Mouse (Mus musculus) adipocyte (in vitro differentiated cells): ENCODE data around the gene Snx11.
"Not testable (repeated sequence)": the region's sequence is repeated elsewhere in the genome, so short reads cannot be mapped to it uniquely, and the experiment has no call there.

Experiments used
- DNase-seq: peaks from one replicate; pipeline ENCODE4 v3.0.0-alpha.2; 2016; ENCODE audit warnings: low spot score

Gene Snx11

GRCm38 (mm10) chr11:96776968-96777962, at the start of gene Snx11:
Gene Snx11 (minus strand): TSS chr11:96777559.
- peak; percentile 98 for DNase-seq

- DNase-seq: peak; percentile 83
Measured at GRCm38 (mm10) chr11:96826481-96826880, 49.1 kb upstream of the Snx11 start.

GRCm38 (mm10) chr11:96824783-96825495, 47.6 kb upstream of the Snx11 start:
- peak; percentile 88 for DNase-seq

DNA sequence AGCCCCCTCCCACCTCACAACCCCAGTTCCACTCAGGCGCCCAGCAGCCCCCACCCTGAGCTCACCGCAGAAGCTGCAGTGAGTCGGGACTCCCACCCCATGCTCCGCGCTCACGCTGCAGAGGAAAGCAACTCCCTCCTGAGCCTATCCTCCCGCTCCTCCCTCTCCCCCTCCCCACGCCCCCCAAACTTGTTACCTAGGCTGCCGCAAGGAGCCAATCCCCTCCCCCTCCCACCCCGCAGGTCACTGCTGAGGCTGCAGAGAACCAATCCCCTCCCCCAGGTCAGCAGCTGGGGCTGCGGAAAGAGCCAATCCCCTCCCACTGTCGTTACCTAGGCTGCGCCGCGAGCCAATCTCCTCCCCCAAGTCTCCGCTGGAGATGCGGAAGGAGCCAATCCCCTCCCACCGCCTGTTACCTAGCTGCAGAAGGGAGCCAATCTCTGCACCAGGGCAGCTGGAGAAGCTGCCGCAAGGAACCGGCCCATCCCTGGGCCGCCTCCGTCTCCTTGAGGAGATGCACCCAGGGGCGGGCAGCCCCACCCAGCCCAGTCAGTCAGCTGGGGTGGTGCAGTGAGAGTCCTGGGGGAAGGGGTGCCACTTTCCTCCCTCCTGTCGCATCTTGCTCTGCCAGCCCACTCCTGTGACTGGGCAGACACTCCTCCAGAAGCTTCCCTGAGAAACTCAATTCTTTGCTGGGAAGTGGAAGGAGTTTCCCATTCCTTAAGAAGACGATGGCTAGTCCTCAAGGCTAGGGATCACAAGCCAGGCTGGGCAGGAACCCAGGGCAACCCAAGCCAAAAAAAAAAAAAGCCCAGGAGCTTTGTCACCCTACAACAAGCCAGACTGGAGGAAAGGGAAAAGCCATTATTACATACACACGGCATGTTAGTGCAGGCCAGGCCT, 46.8 kb upstream of the Snx11 start:
- DNase-seq: peak; percentile 91

DNA sequence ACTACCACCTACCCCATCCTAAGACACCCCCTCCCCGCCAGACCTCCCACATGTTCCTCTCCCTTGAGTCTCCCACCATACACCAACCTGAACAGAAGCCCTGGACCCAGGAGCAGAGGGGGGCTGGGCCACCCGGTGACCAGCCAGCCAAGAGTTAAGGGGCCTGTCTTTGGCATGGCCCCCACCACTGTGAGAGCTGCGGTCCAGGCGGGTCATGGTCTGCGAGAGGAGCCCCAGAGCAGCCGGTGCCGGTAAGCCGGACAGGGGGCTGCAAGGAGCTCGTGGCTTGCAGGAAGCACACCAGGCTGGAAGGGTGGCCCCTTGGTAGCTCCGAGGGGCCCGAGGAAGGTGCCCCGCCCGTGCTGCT, 46.1 kb upstream of the Snx11 start:
- DNase-seq: peak; percentile 30

GRCm38 (mm10) chr11:96822675-96823470, 45.5 kb upstream of the Snx11 start:
- DNase-seq: peak; percentile 95

- DNase-seq: no peak
Measured at GRCm38 (mm10) chr11:96821956-96822355, 44.6 kb upstream of the Snx11 start.

DNA sequence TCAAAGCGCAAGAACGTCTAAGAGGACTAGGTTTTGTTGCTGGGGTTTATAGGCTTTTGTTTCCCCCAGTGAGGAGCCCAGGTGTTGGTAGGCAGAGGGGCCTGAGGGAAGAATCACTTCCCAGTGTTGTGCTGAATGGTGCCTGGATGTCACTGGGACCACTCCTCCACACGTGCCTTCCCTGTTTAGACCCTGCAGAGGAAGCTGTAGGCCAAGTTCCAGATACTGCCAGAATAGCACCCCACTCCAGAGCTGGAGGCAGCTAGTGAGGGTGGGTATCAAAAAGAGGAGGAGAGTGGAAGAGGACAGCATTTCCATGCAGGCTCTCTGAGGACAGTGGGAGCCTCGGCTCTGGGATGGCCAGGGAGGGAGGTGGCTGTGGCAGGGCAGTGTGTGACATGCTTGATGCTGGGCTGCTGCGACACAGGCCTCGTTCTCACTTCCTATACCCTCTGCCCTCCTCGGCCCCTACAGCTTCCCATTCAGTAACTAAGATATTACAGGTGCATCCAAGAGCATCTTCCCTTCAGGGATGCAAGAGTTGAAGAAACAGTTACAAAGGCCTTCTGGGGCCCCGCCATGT, 40.9 kb upstream of the Snx11 start:
- no peak for DNase-seq

GRCm38 (mm10) chr11:96816979-96817378, 39.6 kb upstream of the Snx11 start:
- no peak for DNase-seq

GRCm38 (mm10) chr11:96816494-96816893, 39.1 kb upstream of the Snx11 start:
- DNase-seq: no peak

- no peak for DNase-seq
Measured at GRCm38 (mm10) chr11:96815895-96816294, 38.5 kb upstream of the Snx11 start.

GRCm38 (mm10) chr11:96814443-96814842, 37.1 kb upstream of the Snx11 start:
- DNase-seq: no peak

DNA sequence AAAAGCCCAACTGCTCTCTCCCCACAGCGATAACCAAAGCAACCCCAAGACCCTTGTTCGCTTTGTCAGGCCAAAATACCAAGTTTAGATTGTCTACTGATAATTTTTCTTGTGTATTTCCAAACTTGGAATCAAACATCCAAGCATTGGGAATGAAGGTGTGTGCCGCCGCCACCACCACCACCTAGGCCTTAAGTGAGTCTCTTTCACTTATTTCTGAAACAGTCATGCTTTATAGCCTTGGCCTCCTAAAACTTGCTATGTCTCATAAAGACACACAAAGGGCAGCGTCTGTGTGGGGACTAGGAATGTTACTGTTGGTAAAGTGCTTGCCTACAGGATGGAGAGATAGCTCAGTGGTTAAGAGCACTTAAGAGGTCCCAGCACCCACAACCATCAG, 36.6 kb upstream of the Snx11 start:
- DNase-seq: no peak

DNA sequence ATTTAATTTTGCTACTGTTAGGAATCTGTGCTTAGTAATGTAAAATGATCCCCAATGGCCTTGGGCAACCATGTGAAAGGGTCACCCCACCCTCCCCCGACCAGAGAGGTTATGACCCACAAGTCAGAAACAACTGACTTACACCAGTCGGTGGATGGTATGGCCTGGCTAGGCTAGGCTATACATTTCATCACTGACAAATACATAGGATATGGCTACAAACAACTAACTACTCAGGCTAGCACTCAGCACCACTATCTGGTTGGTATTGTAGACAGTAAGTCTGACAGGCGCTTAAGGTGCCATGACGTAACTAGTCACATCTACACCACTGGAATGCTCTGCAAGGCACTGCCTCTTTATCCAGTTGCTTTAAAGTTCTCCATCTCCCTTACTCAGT, 36.1 kb upstream of the Snx11 start:
- DNase-seq: no peak

DNA sequence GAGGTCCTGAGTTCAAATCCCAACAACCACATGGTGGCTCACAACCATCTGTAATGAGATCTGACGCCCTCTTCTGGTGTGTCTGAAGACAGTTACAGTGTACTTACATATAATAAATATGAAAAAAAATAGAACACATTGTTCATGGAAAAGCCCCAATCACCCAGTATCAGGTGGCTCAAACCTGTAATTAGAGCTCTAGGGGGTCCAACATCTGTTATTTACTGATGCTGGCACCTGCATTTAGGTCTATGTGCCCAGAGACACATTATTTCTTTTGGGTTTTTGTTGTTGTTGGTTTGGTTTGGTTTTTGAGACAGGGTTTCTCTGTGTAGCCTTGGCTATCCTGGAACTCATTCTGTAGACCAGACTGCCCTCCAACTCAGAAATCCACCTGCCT, 33.8 kb upstream of the Snx11 start:
- not testable (repeated sequence) for DNase-seq

DNA sequence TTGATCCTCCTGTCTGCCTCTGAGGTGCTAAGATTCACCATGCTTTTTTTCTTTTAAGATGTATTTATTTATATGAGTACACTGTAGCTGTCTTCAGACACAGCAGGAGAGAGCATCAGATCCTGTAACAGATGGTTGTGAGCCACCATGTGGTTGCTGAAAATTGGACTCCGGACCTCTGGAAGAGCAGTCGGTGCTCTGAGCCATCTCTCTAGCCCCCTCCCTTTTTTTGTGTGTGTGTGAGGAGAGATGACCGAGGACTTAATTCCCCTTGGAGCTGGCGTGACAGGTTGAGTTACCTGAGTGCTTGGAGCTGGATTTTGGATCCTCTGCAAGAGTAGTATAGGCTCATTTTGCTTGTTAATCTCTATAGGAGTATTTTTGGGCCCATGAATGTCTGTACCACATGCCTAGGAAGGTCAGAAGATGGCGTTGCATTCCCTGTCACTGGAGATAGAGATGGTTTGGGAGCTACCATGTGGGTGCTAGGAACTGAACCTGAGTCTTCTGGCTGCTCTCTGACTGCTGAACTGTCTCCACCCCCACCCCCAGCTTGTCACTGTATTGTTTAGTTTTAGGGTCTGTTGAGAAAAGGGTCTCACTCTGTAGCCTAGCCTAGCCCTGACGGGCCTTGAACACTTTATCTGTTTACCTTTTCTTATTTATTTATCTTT, 32.3 kb upstream of the Snx11 start:
- DNase-seq: peak; percentile 6

DNA sequence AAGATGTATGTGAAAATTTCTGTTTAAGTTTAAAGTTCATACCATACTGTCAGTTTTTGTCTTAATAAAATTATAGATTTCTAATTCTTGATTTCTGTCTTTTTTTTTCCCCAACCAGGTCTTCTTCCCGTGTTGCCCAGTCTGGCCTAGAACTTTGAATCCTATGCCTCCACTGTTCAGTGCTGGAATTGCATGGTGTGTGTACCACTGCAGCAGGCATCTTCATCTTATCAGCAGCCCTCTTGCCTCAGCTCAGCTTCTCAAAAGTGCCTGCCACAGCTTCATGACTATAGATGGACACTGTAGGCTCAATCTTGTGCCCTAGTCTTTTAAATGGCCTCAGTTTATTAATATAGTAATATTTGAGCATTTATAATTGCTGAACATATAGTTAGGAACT, 30.7 kb upstream of the Snx11 start:
- peak; percentile 46 for DNase-seq

DNA sequence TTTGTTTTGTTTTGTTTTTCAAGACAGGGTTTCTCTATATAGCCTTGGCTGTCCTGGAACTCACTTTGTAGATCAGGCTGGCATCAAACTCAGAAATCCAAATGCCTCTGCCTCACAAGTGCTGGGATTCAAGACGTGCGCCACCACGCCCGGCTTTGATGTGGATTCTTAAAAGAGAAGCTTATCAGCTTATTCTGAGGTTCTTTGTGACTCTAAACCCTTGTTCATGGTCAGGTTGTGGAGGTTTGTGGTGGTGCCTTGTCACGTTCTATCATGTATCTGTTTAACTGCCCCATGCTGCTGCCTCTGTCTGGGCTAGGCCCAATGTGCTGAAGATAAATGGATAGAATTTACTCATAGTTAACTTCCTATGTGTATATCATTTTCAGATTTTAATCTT, 28.2 kb upstream of the Snx11 start:
- DNase-seq: no peak

DNA sequence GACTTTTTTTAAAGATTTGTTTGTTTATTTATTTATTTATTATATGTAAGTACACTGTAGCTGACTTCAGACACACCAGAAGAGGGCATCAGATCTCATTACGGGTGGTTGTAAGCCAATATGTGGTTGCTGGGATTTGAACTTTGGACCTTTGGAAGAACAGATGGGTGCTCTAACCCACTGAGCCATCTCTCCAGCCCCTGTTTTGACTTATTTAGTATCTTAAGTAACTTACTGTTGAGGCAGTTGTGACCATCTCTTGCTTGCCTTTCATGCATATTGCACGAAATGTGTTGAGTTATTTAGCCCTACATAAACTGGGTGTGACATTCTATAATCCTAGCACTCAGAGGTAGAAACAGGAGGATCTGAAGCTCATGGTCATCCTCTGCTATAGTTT, 22.2 kb upstream of the Snx11 start:
- no peak for DNase-seq

GRCm38 (mm10) chr11:96796586-96796985, 19.2 kb upstream of the Snx11 start:
- DNase-seq: no peak
